Comparison of ENCODE assay signal across 14 mouse cellular contexts in genomic region chr9:13693693-13694284, GRCm38 (mm10). TPM values are rescaled to one million over a fixed set of nuclear protein-coding genes. Genes with fewer than 3 reads are reported as not detected.
DNase-seq lines count a peak whose midpoint lies in the region; ATAC-seq lines count a peak whose summit lies in the region.
"Had no signal": no experiment of that assay in that cellular context is flagged by ENCODE, and none has a peak within 500 bp of the region (broad histone marks: within the 10 kb centered on the region; RNA-seq: fewer than 3 reads in every experiment).

No protein-coding gene starts in this region.

- 83% methylated on average over 3 of the region's 3 CpGs for WGBS in intestine, embryonic 16.5 days
- 80% methylated on average over 3 of the region's 3 CpGs for WGBS in intestine, embryonic 15.5 days
- 77% methylated on average over 3 of the region's 3 CpGs for WGBS in stomach, embryonic 15.5 days

- DNase-seq in heart, adult 11 months: peak; percentile 67
- no peak for DNase-seq in heart, adult 8-10 months (ENCODE audit: low spot score)
- peak; percentile 46 for DNase-seq in adipocyte (ENCODE audit: low spot score)
- no peak for DNase-seq in ovary, adult 18-20 months (ENCODE audit: low spot score)
- DNase-seq: liver, embryonic 13.5 days; spleen, adult 18-20 months; thymus, postnatal 36 days had no signal

- H3K4me3 ChIP-seq in intestine, embryonic 16.5 days (ENCODE audit: low read length): no peak overlapping the region
- H3K4me3 ChIP-seq in intestine, embryonic 15.5 days (replicated peaks): no peak overlapping the region
- no peak overlapping the region for H3K4me3 ChIP-seq in stomach, embryonic 15.5 days (replicated peaks)
- H3K4me3 ChIP-seq: limb, embryonic 10.5 days; liver, embryonic 13.5 days; midbrain, embryonic 13.5 days; myocyte had no signal

- no peaks in the 10 kb centered on the region for H3K27me3 ChIP-seq in intestine, embryonic 16.5 days (replicated peaks; ENCODE audit: control insufficient read depth, insufficient read depth, low read length)
- no peaks in the 10 kb centered on the region for H3K27me3 ChIP-seq in intestine, embryonic 15.5 days (replicated peaks)
- H3K27me3 ChIP-seq in stomach, embryonic 15.5 days (replicated peaks): no peaks in the 10 kb centered on the region
- H3K27me3 ChIP-seq: liver, embryonic 13.5 days; midbrain, embryonic 13.5 days had no signal

- H3K9me3 ChIP-seq in intestine, embryonic 16.5 days (ENCODE audit: control insufficient read depth, low read length): no peaks in the 10 kb centered on the region
- no peaks in the 10 kb centered on the region for H3K9me3 ChIP-seq in intestine, embryonic 15.5 days
- H3K9me3 ChIP-seq in stomach, embryonic 15.5 days: no peaks in the 10 kb centered on the region
- H3K9me3 ChIP-seq: limb, embryonic 10.5 days; liver, embryonic 13.5 days; midbrain, embryonic 13.5 days had no signal

- H3K4me1 ChIP-seq in intestine, embryonic 16.5 days (ENCODE audit: control insufficient read depth, insufficient read depth, low read length): no peaks in the 10 kb centered on the region
- H3K4me1 ChIP-seq in intestine, embryonic 15.5 days (replicated peaks): no peaks in the 10 kb centered on the region; the same call in 1 of the 2 replicates
- no peaks in the 10 kb centered on the region for H3K4me1 ChIP-seq in stomach, embryonic 15.5 days
- H3K4me1 ChIP-seq: limb, embryonic 10.5 days had no signal

- H3K36me3 ChIP-seq in intestine, embryonic 16.5 days (ENCODE audit: control insufficient read depth, insufficient read depth, low read length): no peaks in the 10 kb centered on the region
- H3K36me3 ChIP-seq in intestine, embryonic 15.5 days: no peaks in the 10 kb centered on the region
- H3K36me3 ChIP-seq in stomach, embryonic 15.5 days: no peaks in the 10 kb centered on the region
- H3K36me3 ChIP-seq: limb, embryonic 10.5 days; liver, embryonic 13.5 days; midbrain, embryonic 13.5 days had no signal

- no peak overlapping the region for H3K4me2 ChIP-seq in intestine, embryonic 16.5 days (ENCODE audit: low read depth, low read length)
- no peak overlapping the region for H3K4me2 ChIP-seq in intestine, embryonic 15.5 days (replicated peaks)
- no peak overlapping the region for H3K4me2 ChIP-seq in stomach, embryonic 15.5 days
- H3K4me2 ChIP-seq: hindbrain, embryonic 14.5 days; liver, embryonic 13.5 days; midbrain, embryonic 13.5 days had no signal

- no peak overlapping the region for H3K9ac ChIP-seq in intestine, embryonic 16.5 days (ENCODE audit: low read depth, low read length)
- no peak overlapping the region for H3K9ac ChIP-seq in intestine, embryonic 15.5 days
- no peak overlapping the region for H3K9ac ChIP-seq in stomach, embryonic 15.5 days
- H3K9ac ChIP-seq: hindbrain, embryonic 14.5 days; liver, embryonic 13.5 days; midbrain, embryonic 13.5 days had no signal

- H3K27ac ChIP-seq in intestine, embryonic 16.5 days (ENCODE audit: low read length): 0 out of 2 replicates have a peak overlapping the region, but pooled peaks have one; percentile 23
- no peak overlapping the region for H3K27ac ChIP-seq in intestine, embryonic 15.5 days
- H3K27ac ChIP-seq in stomach, embryonic 15.5 days: peak overlapping the region; percentile 2; the same call in 1 of the 2 replicates
- H3K27ac ChIP-seq: hindbrain, embryonic 14.5 days; limb, embryonic 10.5 days; liver, embryonic 13.5 days; midbrain, embryonic 13.5 days had no signal

- ATAC-seq in intestine, embryonic 16.5 days: no peak
- ATAC-seq in intestine, embryonic 15.5 days: no peak
- no peak for ATAC-seq in stomach, embryonic 15.5 days (ENCODE audit: insufficient read depth, low FRiP score, low read depth)
- ATAC-seq: midbrain, embryonic 13.5 days had no signal

RNA-seq across cellular contexts. Expression of gene Mtmr2, which starts 54.4 kb away (rescaled TPM):
- total RNA-seq in heart, adult 8-10 months (2022): 10 to 100 TPM; 16.7 to 20.1 (median 17.7) TPM
- 61.4 and 62.7 TPM in 2 replicates for polyA plus RNA-seq in intestine, embryonic 16.5 days (2015; fragmentation: Nextera tagmentation; extraction: Ambion mirVana)
- 68.0 and 73.8 TPM in 2 replicates for polyA plus RNA-seq in intestine, embryonic 15.5 days (2015; fragmentation: Nextera tagmentation; extraction: Ambion mirVana)
- polyA plus RNA-seq in stomach, embryonic 15.5 days (2015; fragmentation: Nextera tagmentation; extraction: Ambion mirVana): 67.3 and 73.1 TPM in 2 replicates

Comparison
In these comparisons a context has a peak if more than half of its experiments do, and no peak if none do; other contexts are left out.
1. DNase-seq: peak in heart, adult 11 months (single experiment) and adipocyte (single experiment); none in heart, adult 8-10 months (single experiment) and ovary, adult 18-20 months (single experiment).